Mouse (Mus musculus): ENCODE results near the gene Gsk3a. TPM values are rescaled to one million over a fixed set of nuclear protein-coding genes. Genes with fewer than 3 reads are reported as not detected.

Gsk3a gene
- total RNA-seq, 2 experiments from 2014 or later: 45.8 to 76.4 TPM

GRCm38 (mm10) chr7:25195148-25195547 lies 42.5 kb downstream of the Gsk3a start:
- no peak for ATAC-seq (replicated peaks; ENCODE audit: poor library complexity, severe bottlenecking)

- ATAC-seq (replicated peaks; ENCODE audit: poor library complexity, severe bottlenecking): no peak
These were observed 45.5 kb downstream of the Gsk3a start for GRCm38 (mm10) chr7:25192110-25192509.

- ATAC-seq (replicated peaks; ENCODE audit: poor library complexity, severe bottlenecking): no peak
These were observed 46.8 kb downstream of the Gsk3a start for GRCm38 (mm10) chr7:25190806-25191205.

GRCm38 (mm10) chr7:25187662-25188650 lies 49.7 kb downstream of the Gsk3a start:
- ATAC-seq (replicated peaks; ENCODE audit: poor library complexity, severe bottlenecking): peak; percentile 100

GRCm38 (mm10) chr7:25184091-25184490 lies 53.6 kb downstream of the Gsk3a start:
- no peak for ATAC-seq (replicated peaks; ENCODE audit: poor library complexity, severe bottlenecking)

- ATAC-seq (replicated peaks; ENCODE audit: poor library complexity, severe bottlenecking): peak; percentile 18
These were observed 55.8 kb downstream of the Gsk3a start for GRCm38 (mm10) chr7:25181814-25182213.

- peak; percentile 91 for ATAC-seq (replicated peaks; ENCODE audit: poor library complexity, severe bottlenecking)
These were observed 56.3 kb downstream of the Gsk3a start for GRCm38 (mm10) chr7:25181331-25181790.

GRCm38 (mm10) chr7:25180512-25180911 lies 57.1 kb downstream of the Gsk3a start:
- no peak for ATAC-seq (replicated peaks; ENCODE audit: poor library complexity, severe bottlenecking)

GRCm38 (mm10) chr7:25179606-25180161 lies 58.0 kb downstream of the Gsk3a start, which contains the start of gene Pou2f2:
TSS of gene Pou2f2 (minus strand) at chr7:25179726.
- peak; percentile 61 for ATAC-seq (replicated peaks; ENCODE audit: poor library complexity, severe bottlenecking)

- ATAC-seq (replicated peaks; ENCODE audit: poor library complexity, severe bottlenecking): no peak
These were observed 58.7 kb downstream of the Gsk3a start for GRCm38 (mm10) chr7:25178787-25179605.

- ATAC-seq (replicated peaks; ENCODE audit: poor library complexity, severe bottlenecking): 0 out of 2 replicates have a peak, but pooled peaks have one; percentile 7
These were observed 59.3 kb downstream of the Gsk3a start for GRCm38 (mm10) chr7:25178317-25178716.

Other genes starting within 250 kb of the Gsk3a start
- gene Atp1a3, start 231.9 kb downstream of the Gsk3a start, total RNA-seq (2014; fragmentation: Nextera tagmentation): 34.6 and 53.7 TPM in 2 replicates
- 24.4 and 34.1 TPM in 2 replicates for gene Atp1a3, start 231.9 kb downstream of the Gsk3a start, total RNA-seq (2017)
- gene Grik5, start 165.5 kb downstream of the Gsk3a start, total RNA-seq (2014; fragmentation: Nextera tagmentation): 5.0 and 9.4 TPM in 2 replicates
- 0.72 and 1.8 TPM in 2 replicates for gene Grik5, start 165.5 kb downstream of the Gsk3a start, total RNA-seq (2017)
- gene Zfp574, start 165.3 kb downstream of the Gsk3a start, total RNA-seq (2014; fragmentation: Nextera tagmentation): 6.7 and 13.2 TPM in 2 replicates
- 5.6 and 6.5 TPM in 2 replicates for gene Zfp574, start 165.3 kb downstream of the Gsk3a start, total RNA-seq (2017)
- 18.4 and 26.6 TPM in 2 replicates for gene Pou2f2, start 58.1 kb downstream of the Gsk3a start, total RNA-seq (2014; fragmentation: Nextera tagmentation)
- gene Pou2f2, start 58.1 kb downstream of the Gsk3a start, total RNA-seq (2017): 5.0 and 5.1 TPM in 2 replicates
- 13.5 and 22.0 TPM in 2 replicates for gene Dedd2, start 17.2 kb downstream of the Gsk3a start, total RNA-seq (2014; fragmentation: Nextera tagmentation)
- gene Dedd2, start 17.2 kb downstream of the Gsk3a start, total RNA-seq (2017): 16.9 and 18.4 TPM in 2 replicates
- 9.8 and 10.0 TPM in 2 replicates for gene Zfp526, start 16.4 kb downstream of the Gsk3a start, total RNA-seq (2014; fragmentation: Nextera tagmentation)
- gene Zfp526, start 16.4 kb downstream of the Gsk3a start, total RNA-seq (2017): 4.9 and 5.2 TPM in 2 replicates
- 10.5 and 10.7 TPM in 2 replicates for gene Erf, start 12.9 kb upstream of the Gsk3a start, total RNA-seq (2014; fragmentation: Nextera tagmentation)
- 5.3 and 6.0 TPM in 2 replicates for gene Erf, start 12.9 kb upstream of the Gsk3a start, total RNA-seq (2017)
- 130 and 136 TPM in 2 replicates for gene Cic, start 29.9 kb upstream of the Gsk3a start, total RNA-seq (2014; fragmentation: Nextera tagmentation)
- 25.1 and 31.3 TPM in 2 replicates for gene Cic, start 29.9 kb upstream of the Gsk3a start, total RNA-seq (2017)
- gene Pafah1b3, start 60.1 kb upstream of the Gsk3a start, total RNA-seq (2014; fragmentation: Nextera tagmentation): 17.2 and 41.6 TPM in 2 replicates
- 16.1 and 17.4 TPM in 2 replicates for gene Pafah1b3, start 60.1 kb upstream of the Gsk3a start, total RNA-seq (2017)
- not detected in 2 replicates for gene Prr19, start 63.6 kb upstream of the Gsk3a start, total RNA-seq (2014; fragmentation: Nextera tagmentation)
- not detected in 2 replicates for gene Prr19, start 63.6 kb upstream of the Gsk3a start, total RNA-seq (2017)
- not detected in 2 replicates for gene Tmem145, start 68.3 kb upstream of the Gsk3a start, total RNA-seq (2014; fragmentation: Nextera tagmentation)
- gene Tmem145, start 68.3 kb upstream of the Gsk3a start, total RNA-seq (2017): not detected in 2 replicates
- gene Megf8, start 79.3 kb upstream of the Gsk3a start, total RNA-seq (2014; fragmentation: Nextera tagmentation): 3.1 and 5.0 TPM in 2 replicates
- 3.2 and 4.0 TPM in 2 replicates for gene Megf8, start 79.3 kb upstream of the Gsk3a start, total RNA-seq (2017)
- not detected in 2 replicates for gene Cnfn, start 131.9 kb upstream of the Gsk3a start, total RNA-seq (2014; fragmentation: Nextera tagmentation)
- not detected in 2 replicates for gene Cnfn, start 131.9 kb upstream of the Gsk3a start, total RNA-seq (2017)
- 10.7 and 27.1 TPM in 2 replicates for gene Lipe, start 160.9 kb upstream of the Gsk3a start, total RNA-seq (2014; fragmentation: Nextera tagmentation)
- 6.1 and 6.2 TPM in 2 replicates for gene Lipe, start 160.9 kb upstream of the Gsk3a start, total RNA-seq (2017)
- not detected in 2 replicates for gene Cxcl17, start 175.0 kb upstream of the Gsk3a start, total RNA-seq (2014; fragmentation: Nextera tagmentation)
- not detected in 2 replicates for gene Cxcl17, start 175.0 kb upstream of the Gsk3a start, total RNA-seq (2017)
- 30.3 and 43.8 TPM in 2 replicates for gene Ceacam1, start 239.8 kb upstream of the Gsk3a start, total RNA-seq (2014; fragmentation: Nextera tagmentation)
- gene Ceacam1, start 239.8 kb upstream of the Gsk3a start, total RNA-seq (2017): 15.8 and 18.5 TPM in 2 replicates

Data from granulocyte monocyte progenitor cell, adult 5-6 weeks (primary cell).